Mouse (Mus musculus) midbrain, postnatal 0 days (tissue): Measurements from ENCODE around the gene Rps6ka5. TPM values are rescaled to one million over a fixed set of nuclear protein-coding genes. Genes with fewer than 3 reads are reported as not detected.

Experiments
- ATAC-seq: fragments of 200-750 bp; cut with Nextera tagmentation; 2 replicates; pipeline ENCODE4 v1.8.0; 2017; ENCODE audit warnings: moderate number of reproducible peaks, mild to moderate bottlenecking, moderate TSS enrichment, moderate library complexity; ENCODE audit not compliant: low FRiP score
- DNase-seq: peaks from one replicate; pipeline ENCODE4 v3.0.0-alpha.2; 2015; ENCODE audit warnings: low spot score
- H3K27ac ChIP-seq: fragments of 300-500 bp; sonication (generic); 2 replicates; pipeline ENCODE4 v1.5.1; 2014; ENCODE audit warnings: low read depth, mild to moderate bottlenecking, low read length, mixed read lengths
- H3K27me3 ChIP-seq: fragments of 300-500 bp; sonication (generic); 2 replicates; pipeline ENCODE4 v1.6.1; 2014; ENCODE audit warnings: low read length, control low read depth, mixed read lengths; ENCODE audit not compliant: insufficient read depth
- H3K36me3 ChIP-seq: fragments of 300-500 bp; sonication (generic); 2 replicates; pipeline ENCODE4 v1.6.1; 2014; ENCODE audit warnings: low read length, control low read depth, mixed read lengths; ENCODE audit not compliant: insufficient read depth
- H3K4me1 ChIP-seq: fragments of 300-500 bp; sonication (generic); 2 replicates; pipeline ENCODE4 v1.6.1; 2014; ENCODE audit warnings: mild to moderate bottlenecking, control low read depth, antibody characterized with exemption, low read length, mixed read lengths; ENCODE audit not compliant: insufficient read depth
- H3K4me2 ChIP-seq: fragments of 300-500 bp; sonication (generic); 2 replicates; pipeline ENCODE4 v1.6.1; 2014; ENCODE audit warnings: low read depth, mild to moderate bottlenecking, low read length, mixed read lengths; ENCODE audit not compliant: poor library complexity, severe bottlenecking
- H3K4me3 ChIP-seq: fragments of 300-500 bp; sonication (generic); 2 replicates; pipeline ENCODE4 v1.5.1; 2014; ENCODE audit warnings: low read depth, mild to moderate bottlenecking, low read length, moderate library complexity
- H3K9ac ChIP-seq: fragments of 300-500 bp; sonication (generic); replicated peaks from 2 replicates; pipeline ENCODE4 v1.6.1; 2014; ENCODE audit warnings: mild to moderate bottlenecking, low read length, moderate library complexity, mixed read lengths; ENCODE audit not compliant: poor library complexity, severe bottlenecking
- H3K9me3 ChIP-seq: fragments of 300-500 bp; sonication (generic); 2 replicates; pipeline ENCODE4 v1.6.1; 2016; ENCODE audit warnings: low read length, control low read depth
- CTCF ChIP-seq: IDR thresholded peaks from 2 replicates; pipeline ENCODE4 v1.5.1; 2016; ENCODE audit warnings: antibody characterized with exemption, mild to moderate bottlenecking
- WGBS: fragments of 180-500 bp; shearing (Covaris S2); extraction: QIAGEN DNeasy Blood & Tissue Kit; methylation state at CpG from one replicate; pipeline ENCODE4 v1.1.7; 2014; 5-methylcytosine and 5-hydroxymethylcytosine counted together
- polyA plus RNA-seq: library from polyadenylated mRNA; unstranded; fragments of >200 nt; fragmentation: Nextera tagmentation; extraction: Ambion mirVana; gene quantifications from 2 replicates; pipeline ENCODE4 v1.2.1, GENCODE M21; 2015
- total RNA-seq: library from RNA; depleted of rRNA; stranded (reverse); fragments of >200 nt; gene quantifications from 2 replicates; pipeline ENCODE4 v1.2.3, GENCODE M21; 2014; rRNA removed

Rps6ka5 gene
- total RNA-seq (12.6 TPM in 2 replicates), polyA plus RNA-seq (3.8 and 4.9 TPM in 2 replicates)

DNA sequence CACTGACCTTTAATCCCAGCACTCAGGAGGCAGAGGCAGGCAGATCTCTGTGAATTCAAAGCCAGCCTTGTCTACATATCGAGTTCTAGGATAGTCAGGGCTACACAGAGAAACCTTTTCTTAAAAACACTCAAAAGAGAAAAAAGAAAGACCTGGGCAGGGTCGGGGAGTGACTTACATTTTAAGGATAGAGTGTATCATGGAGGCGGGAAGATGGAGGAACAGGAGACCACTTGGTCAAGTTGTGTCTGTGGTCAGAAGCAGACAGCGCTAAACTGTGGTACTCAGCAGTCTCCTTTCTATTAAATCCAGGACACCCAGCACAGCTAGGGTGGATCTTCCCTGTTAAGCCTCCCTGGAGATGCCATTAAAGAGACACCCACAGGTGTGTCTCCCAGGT lies at the start of gene Rps6ka5:
TSS of gene Rps6ka5 (minus strand) at position 333 of the 400 bp plus-strand sequence.
- DNase-seq (no peak), ATAC-seq (no peak)
- no peak for TF ChIP-seq CTCF
- no peaks in the 10 kb centered on the region for H3K27me3 ChIP-seq
- no peaks in the 10 kb centered on the region for H3K36me3 ChIP-seq
- H3K9me3 ChIP-seq = no peaks in the 10 kb centered on the region
- no peaks in the 10 kb centered on the region for H3K4me1 ChIP-seq
- no peak within 1 kb of the TSS for H3K9ac ChIP-seq
- peak within 1 kb of the TSS; percentile 44; the same call in 1 of the 2 replicates for H3K4me2 ChIP-seq
- WGBS = 92% methylated on average over 4 of the region's 4 CpGs
- H3K4me3 ChIP-seq = no peak within 1 kb of the TSS
- no peak within 1 kb of the TSS for H3K27ac ChIP-seq

DNA sequence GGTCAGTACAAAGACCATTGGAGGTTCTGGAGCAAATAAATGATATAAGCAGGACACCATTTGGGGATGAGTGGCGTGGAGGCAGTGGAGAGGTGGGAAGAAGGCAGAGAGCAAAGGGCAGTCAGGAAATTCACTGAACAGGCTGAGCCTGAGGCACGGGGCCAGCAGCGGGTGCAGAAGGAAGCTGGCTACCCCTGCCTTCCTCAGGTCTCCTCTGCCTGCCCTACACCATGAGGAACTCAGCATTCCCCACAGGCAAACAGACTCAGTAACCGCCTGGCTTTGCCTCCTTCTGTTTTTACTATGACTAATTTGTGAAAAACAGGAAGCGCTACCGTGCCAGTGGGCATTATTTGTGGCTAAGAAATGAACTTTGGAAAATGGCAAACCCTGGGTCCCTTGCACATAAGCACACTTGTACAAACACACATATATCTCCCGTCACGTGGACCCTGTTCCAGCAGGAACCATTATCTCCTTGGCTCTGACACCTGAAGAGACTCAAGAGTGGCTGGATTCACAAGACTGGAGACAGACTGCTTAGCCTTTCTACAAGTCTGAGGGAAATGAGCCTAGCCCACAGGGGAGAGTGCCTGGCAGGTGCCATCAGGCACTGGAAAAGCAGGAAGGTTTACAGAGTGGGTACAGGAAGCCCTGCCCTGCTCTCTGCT lies 49.3 kb upstream of the Rps6ka5 start:
- no peak for DNase-seq
- ATAC-seq = no peak
- 89% methylated on average over 8 of the region's 8 CpGs for WGBS

DNA sequence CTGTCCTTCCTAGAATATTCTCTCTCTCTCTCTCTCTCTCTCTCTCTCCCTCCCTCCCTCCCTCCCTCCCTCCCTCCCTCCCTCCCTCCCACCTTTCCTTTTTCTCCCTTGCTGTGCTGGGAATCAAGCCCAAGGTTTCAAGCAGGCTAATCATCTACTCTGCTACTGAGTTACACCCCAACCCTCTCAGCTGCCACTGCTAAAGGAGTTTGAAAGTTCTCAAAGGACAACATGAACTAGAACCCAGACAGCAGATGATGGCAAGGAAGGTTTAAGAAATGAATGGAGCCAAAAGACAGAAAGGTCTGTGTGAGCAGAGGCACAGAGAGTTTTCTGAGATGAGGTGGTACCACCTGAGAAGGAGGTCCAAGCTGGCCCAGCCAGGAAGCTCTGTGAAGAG lies 48.5 kb upstream of the Rps6ka5 start:
- no peak overlapping the region for H3K4me2 ChIP-seq
- TF ChIP-seq CTCF = no peak
- no peak for ATAC-seq
- H3K27ac ChIP-seq = no peak overlapping the region
- H3K4me3 ChIP-seq = no peak overlapping the region
- no peaks in the 10 kb centered on the region for H3K4me1 ChIP-seq
- no peaks in the 10 kb centered on the region for H3K9me3 ChIP-seq
- H3K27me3 ChIP-seq = no peaks in the 10 kb centered on the region
- no peak overlapping the region for H3K9ac ChIP-seq
- no peaks in the 10 kb centered on the region for H3K36me3 ChIP-seq
- DNase-seq = no peak

More for the DNA sequence above, 49.3 kb upstream of the Rps6ka5 start:
- Histone ChIP-seq H3K9ac (no peak overlapping the region), H3K9me3 (no peaks in the 10 kb centered on the region), H3K27me3 (no peaks in the 10 kb centered on the region), H3K27ac (no peak overlapping the region), H3K4me2 (no peak overlapping the region), H3K4me3 (no peak overlapping the region), H3K4me1 (no peaks in the 10 kb centered on the region), H3K36me3 (no peaks in the 10 kb centered on the region)
- TF ChIP-seq CTCF = no peak

DNA sequence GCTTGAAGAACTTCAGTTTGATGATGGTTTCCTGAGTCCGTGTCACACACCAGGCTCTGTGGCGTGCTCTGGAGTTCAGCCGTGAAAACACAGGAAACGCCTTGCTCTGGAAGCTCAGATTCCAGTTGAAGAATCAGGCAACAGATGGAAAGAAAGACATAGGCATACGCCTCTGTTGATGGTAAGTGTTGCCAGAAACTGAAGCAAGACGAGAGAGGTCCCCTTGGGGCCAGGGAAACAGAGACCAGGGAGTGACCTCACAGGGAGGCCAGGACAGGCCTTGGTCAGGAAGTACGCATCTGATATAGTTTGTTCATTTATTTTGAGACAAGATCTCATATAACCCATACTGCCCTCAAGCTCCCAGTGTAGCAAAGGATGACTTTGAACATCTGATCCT lies 48.0 kb upstream of the Rps6ka5 start:
- WGBS = 90% methylated on average over 7 of the region's 7 CpGs
- ATAC-seq = no peak

DNA sequence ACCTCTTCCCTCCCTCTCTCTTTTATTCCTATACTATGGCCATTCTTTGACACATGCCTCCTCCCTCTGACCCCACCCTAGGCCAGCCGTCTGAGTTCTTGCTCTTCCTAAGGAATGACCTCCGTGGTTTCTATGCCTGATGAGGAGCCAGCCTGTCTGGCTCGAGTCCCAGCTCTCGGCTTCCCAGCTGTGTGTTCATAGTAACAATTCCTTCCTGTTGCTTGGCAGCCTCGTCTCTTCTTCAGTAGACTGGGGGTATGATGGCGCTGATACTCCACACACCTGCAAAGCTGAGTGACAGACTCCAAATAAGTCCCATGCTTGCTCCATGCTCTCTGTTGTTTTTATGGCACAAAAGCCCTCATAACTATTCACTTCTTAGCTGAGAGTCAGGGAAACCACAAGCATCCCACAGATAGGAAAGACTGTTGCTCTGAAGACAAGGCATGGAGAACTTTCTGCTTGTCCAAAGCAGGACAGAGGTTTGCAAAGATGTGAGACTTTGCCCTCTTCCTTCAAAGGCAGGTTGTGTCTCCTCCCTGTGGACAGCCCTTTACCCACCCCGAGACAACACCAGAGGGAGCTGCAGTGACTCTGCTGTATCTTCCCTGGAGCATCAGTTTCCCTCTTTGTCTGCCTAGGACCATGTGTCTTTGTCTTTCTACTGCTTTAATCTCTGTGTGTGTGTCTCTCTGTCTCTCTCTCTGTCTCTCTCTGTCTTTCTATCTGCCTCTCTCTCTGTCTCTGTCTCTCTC lies 45.6 kb upstream of the Rps6ka5 start:
- H3K27ac ChIP-seq = no peak overlapping the region
- H3K4me3 ChIP-seq = no peak overlapping the region
- WGBS = 47% methylated on average over 7 of the region's 7 CpGs
- DNase-seq (peak; percentile 70), ATAC-seq (no peak)
- H3K4me2 ChIP-seq = no peak overlapping the region
- H3K4me1 ChIP-seq = no peaks in the 10 kb centered on the region
- H3K9ac ChIP-seq = no peak overlapping the region
- no peaks in the 10 kb centered on the region for H3K36me3 ChIP-seq
- no peaks in the 10 kb centered on the region for H3K27me3 ChIP-seq
- TF ChIP-seq CTCF = peak; percentile 37; the same call in 1 of the 2 replicates
- H3K9me3 ChIP-seq = no peaks in the 10 kb centered on the region

More for the DNA sequence above, 48.0 kb upstream of the Rps6ka5 start:
- Histone ChIP-seq H3K4me3 (no peak overlapping the region), H3K9ac (no peak overlapping the region), H3K9me3 (no peaks in the 10 kb centered on the region), H3K27ac (no peak overlapping the region), H3K36me3 (no peaks in the 10 kb centered on the region), H3K27me3 (no peaks in the 10 kb centered on the region), H3K4me1 (no peaks in the 10 kb centered on the region), H3K4me2 (no peak overlapping the region)
- no peak for DNase-seq
- TF ChIP-seq CTCF = no peak

DNA sequence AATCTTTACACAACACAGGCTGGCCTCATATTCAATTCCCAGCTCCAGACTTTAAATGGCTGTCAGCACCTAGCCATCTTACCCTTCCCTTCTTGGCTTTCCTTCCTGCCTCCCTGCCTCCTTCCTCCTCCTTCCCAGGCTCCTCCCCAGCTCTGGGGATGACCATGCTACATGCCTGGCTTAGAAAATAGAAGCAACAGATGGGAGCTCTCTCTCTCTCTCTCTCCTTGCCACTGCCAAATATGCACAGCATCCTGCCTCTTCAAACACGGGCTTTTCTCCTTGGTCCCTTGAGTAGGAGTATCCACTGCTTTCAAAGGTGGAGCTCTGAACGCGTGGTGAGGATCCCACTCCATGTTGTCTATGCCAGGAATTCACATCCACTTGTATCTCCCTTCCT lies 44.0 kb upstream of the Rps6ka5 start:
- no peaks in the 10 kb centered on the region for H3K27me3 ChIP-seq
- H3K9me3 ChIP-seq = no peaks in the 10 kb centered on the region
- H3K9ac ChIP-seq = no peak overlapping the region
- H3K36me3 ChIP-seq = no peaks in the 10 kb centered on the region
- WGBS = 80% methylated on average over 3 of the region's 3 CpGs
- no peak for ATAC-seq
- no peak for TF ChIP-seq CTCF
- no peaks in the 10 kb centered on the region for H3K4me1 ChIP-seq
- no peak overlapping the region for H3K4me2 ChIP-seq
- H3K27ac ChIP-seq = no peak overlapping the region
- no peak overlapping the region for H3K4me3 ChIP-seq
- DNase-seq = no peak
